Mouse (Mus musculus) testis, adult 2 months (tissue): ENCODE measurements around the gene Gabrr2.
"Not testable (repeated sequence)": the region's sequence is repeated elsewhere in the genome, so short reads cannot be mapped to it uniquely, and the experiment has no call there.

ENCODE experiments used
- CTCF ChIP-seq: fragments of 200-500 bp; IDR thresholded peaks from 2 replicates; pipeline ENCODE4 v1.5.1; 2012; ENCODE audit warnings: low read depth, mild to moderate bottlenecking, inconsistent platforms, low read length, moderate library complexity; ENCODE audit not compliant: control insufficient read depth, insufficient read depth, insufficient replicate concordance
- POLR2A ChIP-seq: fragments of 200-500 bp; IDR thresholded peaks from 2 replicates; pipeline ENCODE4 v1.6.1; 2012; ENCODE audit warnings: low read depth, mild to moderate bottlenecking, inconsistent platforms, low read length, moderate library complexity; ENCODE audit not compliant: control insufficient read depth

GRCm38 (mm10) chr4:33119118-33119517, 56.3 kb downstream of the Gabrr2 start:
- not testable (repeated sequence) for TF ChIP-seq POLR2A
- TF ChIP-seq CTCF = peak; percentile 42; the same call in 1 of the 2 replicates
